Mouse (Mus musculus): ENCODE results near the gene Ifitm10. TPM values are rescaled to one million over a fixed set of nuclear protein-coding genes. Genes with fewer than 3 reads are reported as not detected.

Ifitm10 gene
- polyA plus RNA-seq, 1 experiment from 2014 or later, result 7.5 TPM

- H3K36me3 ChIP-seq (ENCODE audit: control insufficient read depth, insufficient read depth, low read length), result peaks cover 45% of the 10 kb centered on the region
- peaks cover 22 to 27% of the 10 kb centered on the region in 2 experiments for H3K4me1 ChIP-seq (ENCODE audit: control insufficient read depth in 2 of 2, insufficient read depth in 2 of 2, low read length in 2 of 2)
- H3K27me3 ChIP-seq (ENCODE audit: control insufficient read depth, insufficient read depth, low read length), result peaks cover 8% of the 10 kb centered on the region; the same call in 1 of the 2 replicates
- ATAC-seq (ENCODE audit: insufficient number of reproducible peaks, insufficient read depth, low FRiP score, low read depth), result no peak
- H3K4me2 ChIP-seq (ENCODE audit: low read length), result no peak overlapping the region
- peak overlapping the region in 1 of 2 experiments; percentile 34; a peak in 1 of 4 replicates for H3K27ac ChIP-seq (replicated peaks in 1 of 2; ENCODE audit: control insufficient read depth in 1 of 2, insufficient read depth in 1 of 2, low read depth in 2 of 2, low read length in 2 of 2)
- 84% methylated on average over 5 of the region's 5 CpGs for WGBS
- no peak overlapping the region for H3K9ac ChIP-seq (ENCODE audit: low read length)
- no peak overlapping the region for H3K4me3 ChIP-seq (ENCODE audit: control insufficient read depth in 1 of 2, insufficient read depth in 1 of 2, low read depth in 1 of 2, low read length in 2 of 2)
- H3K9me3 ChIP-seq (ENCODE audit: control insufficient read depth, low read length), result no peaks in the 10 kb centered on the region
Observed at GRCm38 (mm10) chr7:142374413-142375015, 961 bp upstream of the Ifitm10 start.

- Histone ChIP-seq H3K27me3 (ENCODE audit: control insufficient read depth, insufficient read depth, low read length) (peaks cover 8% of the 10 kb centered on the region; the same call in 1 of the 2 replicates), H3K4me3 (ENCODE audit: control insufficient read depth in 1 of 2, insufficient read depth in 1 of 2, low read depth in 1 of 2, low read length in 2 of 2) (no peak overlapping the region), H3K36me3 (ENCODE audit: control insufficient read depth, insufficient read depth, low read length) (peaks cover 30% of the 10 kb centered on the region), H3K9me3 (ENCODE audit: control insufficient read depth, low read length) (no peaks in the 10 kb centered on the region), H3K9ac (ENCODE audit: low read length) (no peak overlapping the region), H3K4me1 (ENCODE audit: control insufficient read depth in 2 of 2, insufficient read depth in 2 of 2, low read length in 2 of 2) (peaks cover 22 to 27% of the 10 kb centered on the region in 2 experiments), H3K27ac (replicated peaks in 1 of 2; ENCODE audit: control insufficient read depth in 1 of 2, insufficient read depth in 1 of 2, low read depth in 2 of 2, low read length in 2 of 2) (no peak overlapping the region), H3K4me2 (ENCODE audit: low read length) (0 out of 2 replicates have a peak overlapping the region, but pooled peaks have one; percentile 97)
- 83% methylated on average over 5 of the region's 5 CpGs for WGBS
- no peak for ATAC-seq (ENCODE audit: insufficient number of reproducible peaks, insufficient read depth, low FRiP score, low read depth)
Observed at GRCm38 (mm10) chr7:142373039-142373438, 514 bp downstream of the Ifitm10 start.

GRCm38 (mm10) chr7:142371768-142372661 lies 1.5 kb downstream of the Ifitm10 start:
- peaks cover 22 to 27% of the 10 kb centered on the region in 2 experiments for H3K4me1 ChIP-seq (ENCODE audit: control insufficient read depth in 2 of 2, insufficient read depth in 2 of 2, low read length in 2 of 2)
- no peak overlapping the region for H3K27ac ChIP-seq (replicated peaks in 1 of 2; ENCODE audit: control insufficient read depth in 1 of 2, insufficient read depth in 1 of 2, low read depth in 2 of 2, low read length in 2 of 2)
- peak overlapping the region; percentile 74 for H3K9ac ChIP-seq (ENCODE audit: low read length)
- peak overlapping the region; percentile 57 to 65 for H3K4me3 ChIP-seq (ENCODE audit: control insufficient read depth in 1 of 2, insufficient read depth in 1 of 2, low read depth in 1 of 2, low read length in 2 of 2)
- H3K9me3 ChIP-seq (ENCODE audit: control insufficient read depth, low read length), result no peaks in the 10 kb centered on the region
- peak overlapping the region; percentile 97 for H3K4me2 ChIP-seq (ENCODE audit: low read length)
- H3K27me3 ChIP-seq (ENCODE audit: control insufficient read depth, insufficient read depth, low read length), result peaks cover 8% of the 10 kb centered on the region; the same call in 1 of the 2 replicates
- WGBS, result 1% methylated on average over 56 of the region's 64 CpGs
- peaks cover 20% of the 10 kb centered on the region for H3K36me3 ChIP-seq (ENCODE audit: control insufficient read depth, insufficient read depth, low read length)
- ATAC-seq (ENCODE audit: insufficient number of reproducible peaks, insufficient read depth, low FRiP score, low read depth), result peak; percentile 51

- 0 out of 2 replicates have a peak, but pooled peaks have one; percentile 2 for ATAC-seq (ENCODE audit: insufficient number of reproducible peaks, insufficient read depth, low FRiP score, low read depth)
- no peaks in the 10 kb centered on the region for H3K9me3 ChIP-seq (ENCODE audit: control insufficient read depth, low read length)
- peak overlapping the region; percentile 74 for H3K9ac ChIP-seq (ENCODE audit: low read length)
- H3K36me3 ChIP-seq (ENCODE audit: control insufficient read depth, insufficient read depth, low read length), result peaks cover 14% of the 10 kb centered on the region
- peaks cover 22 to 27% of the 10 kb centered on the region in 2 experiments for H3K4me1 ChIP-seq (ENCODE audit: control insufficient read depth in 2 of 2, insufficient read depth in 2 of 2, low read length in 2 of 2)
- 20% methylated on average over 11 of the region's 11 CpGs for WGBS
- no peak overlapping the region for H3K27ac ChIP-seq (replicated peaks in 1 of 2; ENCODE audit: control insufficient read depth in 1 of 2, insufficient read depth in 1 of 2, low read depth in 2 of 2, low read length in 2 of 2)
- peaks cover 8% of the 10 kb centered on the region; the same call in 1 of the 2 replicates for H3K27me3 ChIP-seq (ENCODE audit: control insufficient read depth, insufficient read depth, low read length)
- H3K4me2 ChIP-seq (ENCODE audit: low read length), result peak overlapping the region; percentile 97
- peak overlapping the region; percentile 57 to 65 for H3K4me3 ChIP-seq (ENCODE audit: control insufficient read depth in 1 of 2, insufficient read depth in 1 of 2, low read depth in 1 of 2, low read length in 2 of 2)
Observed at GRCm38 (mm10) chr7:142371398-142371767, 2.2 kb downstream of the Ifitm10 start.

GRCm38 (mm10) chr7:142370937-142371336 lies 2.6 kb downstream of the Ifitm10 start:
- H3K27ac ChIP-seq (replicated peaks in 1 of 2; ENCODE audit: control insufficient read depth in 1 of 2, insufficient read depth in 1 of 2, low read depth in 2 of 2, low read length in 2 of 2), result no peak overlapping the region
- ATAC-seq (ENCODE audit: insufficient number of reproducible peaks, insufficient read depth, low FRiP score, low read depth), result no peak
- H3K4me3 ChIP-seq (ENCODE audit: control insufficient read depth in 1 of 2, insufficient read depth in 1 of 2, low read depth in 1 of 2, low read length in 2 of 2), result peak overlapping the region in 1 of 2 experiments; percentile 57; a peak in 2 of 4 replicates
- no peaks in the 10 kb centered on the region for H3K9me3 ChIP-seq (ENCODE audit: control insufficient read depth, low read length)
- peak overlapping the region; percentile 97 for H3K4me2 ChIP-seq (ENCODE audit: low read length)
- peaks cover 8% of the 10 kb centered on the region; the same call in 1 of the 2 replicates for H3K27me3 ChIP-seq (ENCODE audit: control insufficient read depth, insufficient read depth, low read length)
- H3K36me3 ChIP-seq (ENCODE audit: control insufficient read depth, insufficient read depth, low read length), result peaks cover 9% of the 10 kb centered on the region
- peak overlapping the region; percentile 74; the same call in 1 of the 2 replicates for H3K9ac ChIP-seq (ENCODE audit: low read length)
- WGBS, result 77% methylated on average over 18 of the region's 18 CpGs
- H3K4me1 ChIP-seq (ENCODE audit: control insufficient read depth in 2 of 2, insufficient read depth in 2 of 2, low read length in 2 of 2), result peaks cover 22 to 27% of the 10 kb centered on the region in 2 experiments

GRCm38 (mm10) chr7:142369820-142370219 lies 3.7 kb downstream of the Ifitm10 start:
- 67% methylated on average over 6 of the region's 6 CpGs for WGBS
- Histone ChIP-seq H3K4me3 (ENCODE audit: control insufficient read depth in 1 of 2, insufficient read depth in 1 of 2, low read depth in 1 of 2, low read length in 2 of 2) (no peak overlapping the region), H3K4me1 (ENCODE audit: control insufficient read depth in 2 of 2, insufficient read depth in 2 of 2, low read length in 2 of 2) (peaks cover 22% of the 10 kb centered on the region in 2 experiments), H3K27ac (replicated peaks in 1 of 2; ENCODE audit: control insufficient read depth in 1 of 2, insufficient read depth in 1 of 2, low read depth in 2 of 2, low read length in 2 of 2) (no peak overlapping the region), H3K36me3 (ENCODE audit: control insufficient read depth, insufficient read depth, low read length) (no peaks in the 10 kb centered on the region), H3K4me2 (ENCODE audit: low read length) (0 out of 2 replicates have a peak overlapping the region, but pooled peaks have one; percentile 97), H3K9ac (ENCODE audit: low read length) (no peak overlapping the region), H3K27me3 (ENCODE audit: control insufficient read depth, insufficient read depth, low read length) (peaks cover 8% of the 10 kb centered on the region; the same call in 1 of the 2 replicates), H3K9me3 (ENCODE audit: control insufficient read depth, low read length) (no peaks in the 10 kb centered on the region)
- ATAC-seq (ENCODE audit: insufficient number of reproducible peaks, insufficient read depth, low FRiP score, low read depth), result no peak

- no peak overlapping the region for H3K4me3 ChIP-seq (ENCODE audit: control insufficient read depth in 1 of 2, insufficient read depth in 1 of 2, low read depth in 1 of 2, low read length in 2 of 2)
- H3K27me3 ChIP-seq (ENCODE audit: control insufficient read depth, insufficient read depth, low read length), result peaks cover 8% of the 10 kb centered on the region; the same call in 1 of the 2 replicates
- WGBS, result 81% methylated on average over 2 of the region's 2 CpGs
- H3K4me1 ChIP-seq (ENCODE audit: control insufficient read depth in 2 of 2, insufficient read depth in 2 of 2, low read length in 2 of 2), result peaks cover 16 to 17% of the 10 kb centered on the region in 2 experiments; a peak in 3 of 4 replicates
- no peaks in the 10 kb centered on the region for H3K36me3 ChIP-seq (ENCODE audit: control insufficient read depth, insufficient read depth, low read length)
- H3K27ac ChIP-seq (replicated peaks in 1 of 2; ENCODE audit: control insufficient read depth in 1 of 2, insufficient read depth in 1 of 2, low read depth in 2 of 2, low read length in 2 of 2), result no peak overlapping the region
- H3K9ac ChIP-seq (ENCODE audit: low read length), result no peak overlapping the region
- ATAC-seq (ENCODE audit: insufficient number of reproducible peaks, insufficient read depth, low FRiP score, low read depth), result no peak
- no peak overlapping the region for H3K4me2 ChIP-seq (ENCODE audit: low read length)
- no peaks in the 10 kb centered on the region for H3K9me3 ChIP-seq (ENCODE audit: control insufficient read depth, low read length)
Observed at GRCm38 (mm10) chr7:142368856-142369255, 4.7 kb downstream of the Ifitm10 start.

Measured in heart, embryonic 14.5 days (tissue).